Mouse (Mus musculus) liver, embryonic 15.5 days (tissue): ENCODE measurements around the gene Hist1h4f. TPM values are rescaled to one million over a fixed set of nuclear protein-coding genes. Genes with fewer than 3 reads are reported as not detected.
"Not testable (repeated sequence)": the region's sequence is repeated elsewhere in the genome, so short reads cannot be mapped to it uniquely, and the experiment has no call there.

Experiments
- ATAC-seq: fragments of 200-750 bp; cut with Nextera tagmentation; 2 replicates; pipeline ENCODE4 v1.8.0; 2017; ENCODE audit warnings: moderate number of reproducible peaks, mild to moderate bottlenecking, moderate library complexity; ENCODE audit not compliant: insufficient read depth
- H3K27ac ChIP-seq: fragments of 300-500 bp; sonication (generic); replicated peaks from 2 replicates; pipeline ENCODE4 v1.5.1; 2015; ENCODE audit warnings: mild to moderate bottlenecking, inconsistent platforms
- H3K27me3 ChIP-seq: fragments of 300-500 bp; sonication (generic); 2 replicates; pipeline ENCODE4 v1.6.1; 2015; ENCODE audit warnings: mild to moderate bottlenecking, inconsistent platforms
- H3K36me3 ChIP-seq: fragments of 300-500 bp; sonication (generic); replicated peaks from 2 replicates; pipeline ENCODE4 v1.6.1; 2015; ENCODE audit warnings: moderate library complexity, mild to moderate bottlenecking, inconsistent platforms
- H3K4me1 ChIP-seq: fragments of 300-500 bp; sonication (generic); replicated peaks from 2 replicates; pipeline ENCODE4 v1.6.1; 2015; ENCODE audit warnings: inconsistent platforms
- H3K4me2 ChIP-seq: fragments of 300-500 bp; sonication (generic); 2 replicates; pipeline ENCODE4 v1.6.1; 2015; ENCODE audit warnings: moderate library complexity, mild to moderate bottlenecking, inconsistent platforms
- H3K4me3 ChIP-seq: fragments of 300-500 bp; sonication (generic); replicated peaks from 2 replicates; pipeline ENCODE4 v1.5.1; 2015; ENCODE audit warnings: mild to moderate bottlenecking, inconsistent platforms
- H3K9ac ChIP-seq: fragments of 300-500 bp; sonication (generic); 2 replicates; pipeline ENCODE4 v1.6.1; 2015; ENCODE audit warnings: moderate library complexity, mild to moderate bottlenecking, inconsistent platforms
- H3K9me3 ChIP-seq: fragments of 300-500 bp; sonication (generic); replicated peaks from 2 replicates; pipeline ENCODE4 v1.6.1; 2016; ENCODE audit warnings: inconsistent platforms
- WGBS: fragments of 180-500 bp; shearing (Covaris S2); methylation state at CpG from one replicate; pipeline ENCODE4 v1.1.7; 2015; ENCODE audit warnings: mixed read lengths; ENCODE audit not compliant: insufficient replicate concordance; 5-methylcytosine and 5-hydroxymethylcytosine counted together
- polyA plus RNA-seq: library from polyadenylated mRNA; unstranded; fragments of >200 nt; fragmentation: Nextera tagmentation; extraction: Ambion mirVana; gene quantifications from 2 replicates; pipeline ENCODE4 v1.2.1, GENCODE M21; 2015

Gene Hist1h4f
- 1.4 and 2.5 TPM in 2 replicates for polyA plus RNA-seq

DNA sequence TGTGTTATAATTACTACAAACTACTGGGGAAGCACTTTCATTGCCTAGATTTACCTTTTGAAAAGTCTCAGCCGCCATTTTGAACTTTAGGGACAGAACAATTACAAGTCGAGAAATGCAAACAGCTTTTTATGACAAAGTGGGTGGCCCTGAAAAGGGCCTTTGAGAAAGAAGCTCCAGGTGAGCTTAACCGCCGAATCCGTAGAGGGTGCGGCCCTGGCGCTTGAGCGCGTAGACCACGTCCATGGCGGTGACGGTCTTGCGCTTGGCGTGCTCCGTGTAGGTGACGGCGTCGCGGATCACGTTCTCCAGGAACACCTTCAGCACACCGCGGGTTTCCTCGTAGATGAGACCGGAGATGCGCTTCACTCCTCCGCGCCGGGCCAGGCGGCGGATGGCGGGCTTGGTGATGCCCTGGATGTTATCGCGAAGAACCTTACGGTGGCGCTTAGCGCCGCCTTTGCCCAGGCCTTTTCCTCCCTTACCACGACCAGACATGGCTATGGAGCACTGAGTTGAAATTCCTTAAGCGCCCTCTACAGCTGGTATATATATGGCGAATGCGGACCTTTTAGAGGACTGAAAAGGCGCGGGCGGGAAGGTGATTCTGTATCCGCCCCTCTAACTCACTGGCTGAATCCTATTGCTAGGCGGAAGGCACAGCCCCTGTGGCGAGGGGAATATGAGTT is at the start of gene Hist1h4f:
Hist1h4f (minus strand) TSS at position 503 of the 689 bp plus-strand sequence.
- not testable (repeated sequence) for H3K27me3 ChIP-seq, H3K36me3 ChIP-seq, H3K9me3 ChIP-seq
- ATAC-seq: peak; percentile 64
- under 1% methylated on average over 47 of the region's 47 CpGs for WGBS
- Histone ChIP-seq H3K27ac (peak within 1 kb of the TSS; percentile 95), H3K4me3 (peak within 1 kb of the TSS; percentile 56), H3K4me2 (peak within 1 kb of the TSS; percentile 64), H3K9ac (peak within 1 kb of the TSS; percentile 62), H3K4me1 (peaks cover 59% of the 10 kb centered on the region)

DNA sequence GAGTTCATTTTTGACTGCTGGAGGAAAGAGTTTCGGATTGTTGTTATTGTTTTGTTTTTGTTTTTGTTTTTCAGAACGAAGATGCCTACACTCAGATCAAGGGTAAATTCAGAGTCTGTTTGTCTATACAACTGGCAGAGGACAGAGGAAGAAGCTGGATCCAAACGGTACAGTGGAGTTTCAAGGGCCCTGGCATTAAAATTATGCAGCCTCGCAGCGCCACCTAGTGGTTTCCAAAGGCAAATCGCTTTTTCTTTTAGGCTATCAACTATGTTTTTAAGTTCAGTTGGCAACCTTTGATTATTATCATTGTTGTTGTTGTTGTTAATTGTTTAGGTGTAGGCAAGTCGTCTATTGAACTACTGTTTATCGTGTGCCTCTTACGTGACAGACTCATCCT is 46.5 kb upstream of the Hist1h4f start:
- 0 out of 2 replicates have a peak, but pooled peaks cover 3% of the 10 kb centered on the region for H3K36me3 ChIP-seq
- H3K9me3 ChIP-seq: no peaks in the 10 kb centered on the region
- no peak overlapping the region for H3K4me3 ChIP-seq
- no peaks in the 10 kb centered on the region for H3K27me3 ChIP-seq
- peaks cover 45% of the 10 kb centered on the region for H3K4me1 ChIP-seq
- H3K9ac ChIP-seq: peak overlapping the region; percentile 7; the same call in 1 of the 2 replicates
- 4% methylated on average over 9 of the region's 9 CpGs for WGBS
- ATAC-seq: no peak
- H3K27ac ChIP-seq: peak overlapping the region; percentile 88
- 0 out of 2 replicates have a peak overlapping the region, but pooled peaks have one; percentile 21 for H3K4me2 ChIP-seq

DNA sequence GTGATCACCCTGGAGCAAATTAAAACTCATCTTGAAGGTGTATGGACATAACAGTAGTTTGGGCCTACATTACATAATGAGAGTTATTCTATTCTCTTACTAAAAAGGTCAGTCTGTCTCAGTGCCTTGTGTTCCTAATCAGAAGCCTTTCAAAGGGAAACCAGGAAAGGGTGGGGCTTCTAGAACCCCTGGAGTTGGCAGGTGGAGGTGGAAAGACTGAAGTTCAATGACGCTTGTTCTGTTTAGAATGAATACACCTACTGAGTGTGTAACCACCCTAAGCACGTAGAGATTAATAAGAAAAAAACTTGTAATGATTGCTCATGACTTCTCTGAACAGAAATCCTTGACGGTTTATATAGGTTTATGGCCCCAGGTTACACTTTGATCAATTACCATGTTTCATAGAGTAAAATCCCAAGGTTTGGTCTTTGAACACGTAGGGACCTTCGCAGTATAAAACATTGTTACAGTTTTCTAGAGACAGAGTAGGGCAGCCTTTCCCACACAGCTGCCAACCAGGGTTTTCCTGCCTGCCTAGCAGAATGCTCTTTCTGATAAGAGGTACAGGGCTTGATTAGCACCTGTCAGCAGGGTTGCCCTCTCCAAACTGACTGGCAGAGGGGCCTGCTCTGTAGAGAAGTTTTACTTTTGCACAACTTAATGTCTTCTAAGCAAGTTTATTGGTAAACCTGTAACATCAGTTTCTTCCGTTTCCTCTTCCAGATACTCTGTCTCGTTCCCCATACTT is 44.3 kb upstream of the Hist1h4f start:
- peak; percentile 94 for ATAC-seq
- Histone ChIP-seq H3K9ac (peak overlapping the region; percentile 41), H3K9me3 (no peaks in the 10 kb centered on the region), H3K36me3 (no peaks in the 10 kb centered on the region), H3K4me3 (peak overlapping the region; percentile 6; the same call in 1 of the 2 replicates), H3K27me3 (no peaks in the 10 kb centered on the region), H3K4me2 (peak overlapping the region; percentile 21), H3K27ac (peak overlapping the region; percentile 88), H3K4me1 (peaks cover 53% of the 10 kb centered on the region)
- 30% methylated on average over 7 of the region's 7 CpGs for WGBS

- Histone ChIP-seq H3K9ac (peak overlapping the region; percentile 41), H3K4me2 (peak overlapping the region; percentile 21), H3K9me3 (no peaks in the 10 kb centered on the region), H3K27me3 (no peaks in the 10 kb centered on the region), H3K36me3 (no peaks in the 10 kb centered on the region), H3K4me3 (0 out of 2 replicates have a peak overlapping the region, but pooled peaks have one; percentile 6), H3K27ac (peak overlapping the region; percentile 88), H3K4me1 (peaks cover 53% of the 10 kb centered on the region)
- 16% methylated on average over 2 of the region's 2 CpGs for WGBS
- ATAC-seq: peak; percentile 55
Measured at GRCm38 (mm10) chr13:23595185-23595584, 43.7 kb upstream of the Hist1h4f start.

- peak overlapping the region; percentile 21; the same call in 1 of the 2 replicates for H3K4me2 ChIP-seq
- H3K27me3 ChIP-seq: no peaks in the 10 kb centered on the region
- 13% methylated on average over 5 of the region's 5 CpGs for WGBS
- H3K4me1 ChIP-seq: peaks cover 57% of the 10 kb centered on the region
- H3K27ac ChIP-seq: peak overlapping the region; percentile 84
- no peak overlapping the region for H3K4me3 ChIP-seq
- H3K9ac ChIP-seq: peak overlapping the region; percentile 35
- ATAC-seq: no peak
- no peaks in the 10 kb centered on the region for H3K36me3 ChIP-seq
- H3K9me3 ChIP-seq: no peaks in the 10 kb centered on the region
Measured at GRCm38 (mm10) chr13:23593051-23593770, 41.8 kb upstream of the Hist1h4f start.

DNA sequence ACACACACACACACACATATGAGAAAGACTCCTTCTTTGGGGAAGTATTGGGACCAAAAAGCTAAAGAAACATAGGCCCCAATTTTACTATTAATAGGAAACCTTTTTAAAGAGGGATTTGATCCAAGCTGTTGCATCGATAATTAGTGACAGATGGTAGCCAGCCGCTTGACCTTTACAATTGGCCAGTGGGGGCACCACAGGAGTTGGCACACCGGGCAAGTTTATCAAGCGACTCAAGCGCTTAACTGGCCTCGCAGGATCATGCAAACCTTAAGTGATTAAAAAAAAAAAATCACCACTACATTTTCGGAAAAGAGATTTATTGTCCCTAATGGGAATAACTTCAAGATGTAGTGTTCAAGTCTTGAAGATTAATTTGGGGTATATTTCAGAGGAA is 41.2 kb upstream of the Hist1h4f start:
- H3K27ac ChIP-seq: peak overlapping the region; percentile 84
- H3K9ac ChIP-seq: peak overlapping the region; percentile 35; the same call in 1 of the 2 replicates

DNA sequence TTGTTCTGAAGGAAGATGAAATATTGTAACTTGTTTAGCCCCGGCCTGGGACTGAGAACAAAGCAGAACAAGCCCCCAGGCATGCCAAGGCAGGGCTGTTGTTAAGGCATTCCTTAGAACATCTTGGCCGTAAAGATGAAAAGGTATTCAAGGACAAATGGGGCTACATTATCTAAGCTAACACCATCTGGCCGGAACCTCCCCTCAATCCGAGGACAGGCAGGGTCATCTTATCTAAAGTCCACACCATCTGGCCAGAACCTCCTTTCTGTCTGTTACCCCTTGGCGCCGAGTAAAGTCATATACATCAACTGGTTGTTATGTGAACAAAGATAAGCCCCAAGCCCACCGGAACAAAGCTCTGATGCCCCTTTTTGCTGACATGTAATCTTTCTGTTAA is 40.4 kb upstream of the Hist1h4f start:
- H3K9me3 ChIP-seq, H3K9ac ChIP-seq, ATAC-seq, H3K4me2 ChIP-seq, H3K36me3 ChIP-seq, H3K27me3 ChIP-seq, H3K27ac ChIP-seq, H3K4me3 ChIP-seq: not testable (repeated sequence)
- peaks cover 54% of the 10 kb centered on the region for H3K4me1 ChIP-seq
- WGBS: 67% methylated on average over 7 of the region's 7 CpGs

More for the DNA sequence above, 41.2 kb upstream of the Hist1h4f start:
- WGBS: 73% methylated on average over 7 of the region's 7 CpGs
- Histone ChIP-seq H3K4me3 (no peak overlapping the region), H3K9me3 (no peaks in the 10 kb centered on the region), H3K4me1 (peaks cover 57% of the 10 kb centered on the region), H3K36me3 (no peaks in the 10 kb centered on the region), H3K27me3 (no peaks in the 10 kb centered on the region), H3K4me2 (no peak overlapping the region)
- ATAC-seq: no peak

GRCm38 (mm10) chr13:23591206-23591605 is 39.8 kb upstream of the Hist1h4f start:
- Histone ChIP-seq H3K27ac (no peak overlapping the region), H3K36me3 (no peaks in the 10 kb centered on the region), H3K4me3 (no peak overlapping the region), H3K9me3 (no peaks in the 10 kb centered on the region), H3K4me2 (no peak overlapping the region), H3K27me3 (no peaks in the 10 kb centered on the region), H3K4me1 (peaks cover 55% of the 10 kb centered on the region), H3K9ac (no peak overlapping the region)
- no peak for ATAC-seq
- 84% methylated on average over 7 of the region's 7 CpGs for WGBS

GRCm38 (mm10) chr13:23586940-23587225 is 35.4 kb upstream of the Hist1h4f start:
- no peaks in the 10 kb centered on the region for H3K9me3 ChIP-seq
- H3K27me3 ChIP-seq: no peaks in the 10 kb centered on the region
- peak overlapping the region; percentile 66 for H3K9ac ChIP-seq
- no peaks in the 10 kb centered on the region for H3K36me3 ChIP-seq
- ATAC-seq: no peak
- peak overlapping the region; percentile 97 for H3K27ac ChIP-seq
- WGBS: 4% methylated on average over 1 of the region's 1 CpGs
- peak overlapping the region; percentile 60 for H3K4me3 ChIP-seq
- peak overlapping the region; percentile 74 for H3K4me2 ChIP-seq
- peaks cover 44% of the 10 kb centered on the region for H3K4me1 ChIP-seq

- Histone ChIP-seq H3K9ac (peak overlapping the region; percentile 66), H3K36me3 (no peaks in the 10 kb centered on the region), H3K4me3 (peak overlapping the region; percentile 60), H3K4me2 (peak overlapping the region; percentile 74), H3K27ac (peak overlapping the region; percentile 97), H3K4me1 (peaks cover 48% of the 10 kb centered on the region), H3K27me3 (no peaks in the 10 kb centered on the region), H3K9me3 (no peaks in the 10 kb centered on the region)
- ATAC-seq: no peak
- 3% methylated on average over 22 of the region's 22 CpGs for WGBS
Measured at GRCm38 (mm10) chr13:23586099-23586939, 34.9 kb upstream of the Hist1h4f start.
